Mouse (Mus musculus): ENCODE measurements around the gene Cryba4.

DNA sequence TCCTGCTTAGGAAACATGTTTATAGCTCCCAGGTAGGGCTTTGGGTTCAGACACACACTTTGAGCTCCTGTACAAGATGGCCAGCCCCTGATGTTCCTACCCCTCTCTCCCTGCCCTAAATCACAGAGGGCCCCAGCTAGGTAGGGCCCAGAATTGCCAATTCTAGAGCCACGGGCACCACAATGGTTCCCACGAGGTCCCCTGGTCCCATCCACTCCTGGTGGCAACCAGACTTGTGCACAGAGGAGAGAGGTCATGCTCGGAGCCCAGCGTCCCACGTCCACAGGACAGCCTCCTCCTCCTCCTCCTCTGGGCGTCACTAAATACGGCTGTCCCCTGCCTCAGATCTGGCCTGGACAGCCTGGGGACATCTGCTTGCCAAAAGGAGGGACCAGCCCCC, 36.0 kb downstream of the Cryba4 start:
- TF ChIP-seq GATA1 (IDR thresholded peaks at IDR 0.05; ENCODE audit: borderline replicate concordance, low read length) (no peak), FLI1 (IDR thresholded peaks at IDR 0.05; ENCODE audit: low read length) (no peak)
